Mouse (Mus musculus) ES-Bruce4 (cell line): ENCODE results near the gene Rps2.

Source experiments
- CTCF ChIP-seq: IDR thresholded peaks from one replicate; pipeline ENCODE4 v1.8.1; 2011; ENCODE audit warnings: low read depth, low read length
- POLR2A ChIP-seq: IDR thresholded peaks from one replicate; pipeline ENCODE4 v1.8.1; 2011; ENCODE audit warnings: low read length; ENCODE audit not compliant: insufficient read depth

DNA sequence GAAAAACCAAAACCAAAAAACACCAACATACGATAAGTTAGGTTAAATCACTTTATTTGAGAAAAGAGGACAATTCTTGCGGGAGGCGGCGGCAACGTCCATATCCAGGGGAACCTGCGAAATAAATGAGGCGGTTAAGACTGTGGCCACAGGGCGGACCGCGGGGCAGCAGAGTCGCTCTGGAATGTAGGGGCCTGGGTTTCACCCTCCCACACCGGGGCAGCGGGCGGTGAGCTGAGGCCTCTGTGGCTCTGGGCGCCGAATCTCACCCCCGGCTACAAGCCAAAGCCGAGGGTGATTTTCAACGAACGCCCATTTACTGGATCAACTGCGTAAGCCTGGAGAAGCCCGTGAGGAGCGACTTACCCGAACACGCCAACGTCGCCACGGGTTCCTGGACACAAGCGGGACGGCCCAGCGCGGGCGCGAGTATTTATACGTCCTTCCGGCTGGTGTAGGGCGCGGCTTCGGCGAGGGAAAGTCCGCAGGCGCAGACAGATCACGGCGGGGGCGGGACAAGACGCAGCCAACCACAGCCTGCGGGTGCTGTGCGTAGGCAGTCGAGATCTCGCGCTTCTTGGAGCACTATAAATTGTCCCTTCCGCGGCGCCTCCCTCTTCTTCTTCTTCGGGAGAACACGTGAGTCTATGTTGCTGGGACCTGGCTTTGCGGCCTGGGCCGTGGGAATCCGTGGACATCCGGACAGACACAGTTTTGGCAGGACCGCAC is 1.7 kb downstream of the Rps2 start:
- TF ChIP-seq POLR2A = peak; percentile 90
- no peak for TF ChIP-seq CTCF
